Mouse (Mus musculus): ENCODE data around the gene Cct7.

GRCm38 (mm10) chr6:85477366-85477917 is 26.1 kb downstream of the Cct7 start:
- TF ChIP-seq CTCF (IDR thresholded peaks at IDR 0.05; ENCODE audit: low read depth) (peak; percentile 77), EP300 (IDR thresholded peaks at IDR 0.05; ENCODE audit: low read depth) (no peak)

Data from liver, postnatal 0 days (tissue).